Mouse (Mus musculus): ENCODE results near the gene Tmem206. TPM values are rescaled to one million over a fixed set of nuclear protein-coding genes. Genes with fewer than 3 reads are reported as not detected.

Tmem206 gene
- polyA plus RNA-seq, 1 experiment from 2014 or later, result 34.2 TPM

DNA sequence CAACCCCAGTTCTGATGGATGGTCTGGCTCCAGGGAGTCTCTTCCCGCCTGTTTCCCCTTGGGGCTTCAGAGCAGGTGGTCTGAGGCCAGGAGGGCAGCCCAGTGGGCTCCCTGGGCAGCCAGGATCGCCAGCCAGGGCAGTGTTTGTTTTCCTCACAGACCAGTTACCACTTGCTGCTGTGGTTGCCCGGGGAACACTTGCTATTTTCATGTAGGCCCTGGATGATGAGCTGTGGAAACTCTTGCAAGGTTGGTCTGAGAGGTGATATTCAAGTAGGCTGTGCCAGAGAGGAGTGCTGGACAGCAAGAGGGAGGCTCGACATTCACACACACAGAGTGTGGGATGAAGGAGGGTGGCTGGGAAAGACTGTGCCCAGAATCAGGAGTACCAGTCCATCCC is 23.8 kb upstream of the Tmem206 start:
- no peaks in the 10 kb centered on the region for H3K4me1 ChIP-seq (replicated peaks; ENCODE audit: control insufficient read depth, insufficient read depth, low read length)
- no peak overlapping the region for H3K9ac ChIP-seq (ENCODE audit: low read length)
- no peaks in the 10 kb centered on the region for H3K27me3 ChIP-seq (ENCODE audit: control insufficient read depth, insufficient read depth, low read length)
- no peak overlapping the region for H3K4me3 ChIP-seq (ENCODE audit: low read depth, low read length)
- H3K4me2 ChIP-seq (ENCODE audit: low read depth, low read length, severe bottlenecking), result no peak overlapping the region
- WGBS, result 35% methylated on average over 4 of the region's 4 CpGs
- H3K9me3 ChIP-seq (ENCODE audit: control insufficient read depth, low read length), result no peaks in the 10 kb centered on the region
- DNase-seq (ENCODE audit: low spot score) (no peak), ATAC-seq (replicated peaks; ENCODE audit: low FRiP score) (no peak)
- H3K36me3 ChIP-seq (ENCODE audit: control insufficient read depth, insufficient read depth, low read length), result no peaks in the 10 kb centered on the region
- no peak overlapping the region for H3K27ac ChIP-seq (ENCODE audit: low read depth, low read length)

- WGBS, result 74% methylated on average over 3 of the region's 3 CpGs
Observed at GRCm38 (mm10) chr1:191303736-191304135, 22.0 kb upstream of the Tmem206 start.

GRCm38 (mm10) chr1:191304216-191304615 is 21.5 kb upstream of the Tmem206 start:
- 72% methylated on average over 6 of the region's 6 CpGs for WGBS

More at GRCm38 (mm10) chr1:191303736-191304135, 22.0 kb upstream of the Tmem206 start:
- DNase-seq (ENCODE audit: low spot score), result no peak
- Histone ChIP-seq H3K27me3 (ENCODE audit: control insufficient read depth, insufficient read depth, low read length) (no peaks in the 10 kb centered on the region), H3K4me3 (ENCODE audit: low read depth, low read length) (no peak overlapping the region), H3K27ac (ENCODE audit: low read depth, low read length) (no peak overlapping the region), H3K36me3 (ENCODE audit: control insufficient read depth, insufficient read depth, low read length) (no peaks in the 10 kb centered on the region), H3K9ac (ENCODE audit: low read length) (no peak overlapping the region), H3K4me1 (replicated peaks; ENCODE audit: control insufficient read depth, insufficient read depth, low read length) (no peaks in the 10 kb centered on the region), H3K4me2 (ENCODE audit: low read depth, low read length, severe bottlenecking) (no peak overlapping the region), H3K9me3 (ENCODE audit: control insufficient read depth, low read length) (no peaks in the 10 kb centered on the region)
- ATAC-seq (replicated peaks; ENCODE audit: low FRiP score), result no peak

GRCm38 (mm10) chr1:191305610-191306009 is 20.1 kb upstream of the Tmem206 start:
- Histone ChIP-seq H3K27ac (ENCODE audit: low read depth, low read length) (no peak overlapping the region), H3K9ac (ENCODE audit: low read length) (no peak overlapping the region), H3K4me3 (ENCODE audit: low read depth, low read length) (no peak overlapping the region), H3K36me3 (ENCODE audit: control insufficient read depth, insufficient read depth, low read length) (no peaks in the 10 kb centered on the region), H3K4me2 (ENCODE audit: low read depth, low read length, severe bottlenecking) (no peak overlapping the region), H3K9me3 (ENCODE audit: control insufficient read depth, low read length) (no peaks in the 10 kb centered on the region), H3K4me1 (replicated peaks; ENCODE audit: control insufficient read depth, insufficient read depth, low read length) (no peaks in the 10 kb centered on the region), H3K27me3 (ENCODE audit: control insufficient read depth, insufficient read depth, low read length) (no peaks in the 10 kb centered on the region)
- 70% methylated on average over 7 of the region's 7 CpGs for WGBS
- ATAC-seq (replicated peaks; ENCODE audit: low FRiP score), result no peak
- DNase-seq (ENCODE audit: low spot score), result no peak

More at GRCm38 (mm10) chr1:191304216-191304615, 21.5 kb upstream of the Tmem206 start:
- Histone ChIP-seq H3K9ac (ENCODE audit: low read length) (no peak overlapping the region), H3K4me3 (ENCODE audit: low read depth, low read length) (no peak overlapping the region), H3K27me3 (ENCODE audit: control insufficient read depth, insufficient read depth, low read length) (no peaks in the 10 kb centered on the region), H3K4me2 (ENCODE audit: low read depth, low read length, severe bottlenecking) (no peak overlapping the region), H3K9me3 (ENCODE audit: control insufficient read depth, low read length) (no peaks in the 10 kb centered on the region), H3K4me1 (replicated peaks; ENCODE audit: control insufficient read depth, insufficient read depth, low read length) (no peaks in the 10 kb centered on the region), H3K36me3 (ENCODE audit: control insufficient read depth, insufficient read depth, low read length) (no peaks in the 10 kb centered on the region), H3K27ac (ENCODE audit: low read depth, low read length) (no peak overlapping the region)
- ATAC-seq (replicated peaks; ENCODE audit: low FRiP score) (no peak), DNase-seq (ENCODE audit: low spot score) (no peak)

DNA sequence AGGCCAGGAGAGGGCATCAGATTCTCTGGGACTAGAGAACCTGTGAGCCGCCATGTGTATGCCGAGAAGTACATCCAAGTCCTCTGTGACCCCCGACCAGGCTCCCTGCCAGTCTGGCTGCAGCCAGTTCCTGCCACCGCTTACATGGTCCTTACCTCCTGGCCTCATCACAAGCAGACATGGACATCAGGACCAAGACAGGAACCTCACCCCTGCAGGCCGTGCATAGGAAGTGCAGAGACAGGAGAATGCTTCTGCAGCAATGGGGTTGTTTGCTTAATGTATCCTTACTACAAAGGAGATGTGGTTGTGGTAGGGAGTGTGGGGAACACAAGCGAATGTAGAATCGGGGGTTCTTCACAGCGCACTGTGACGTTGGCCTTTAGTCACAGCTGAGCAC is 19.4 kb upstream of the Tmem206 start:
- Histone ChIP-seq H3K4me2 (ENCODE audit: low read depth, low read length, severe bottlenecking) (no peak overlapping the region), H3K27ac (ENCODE audit: low read depth, low read length) (no peak overlapping the region), H3K9ac (ENCODE audit: low read length) (no peak overlapping the region), H3K27me3 (ENCODE audit: control insufficient read depth, insufficient read depth, low read length) (no peaks in the 10 kb centered on the region), H3K36me3 (ENCODE audit: control insufficient read depth, insufficient read depth, low read length) (no peaks in the 10 kb centered on the region), H3K9me3 (ENCODE audit: control insufficient read depth, low read length) (no peaks in the 10 kb centered on the region), H3K4me1 (replicated peaks; ENCODE audit: control insufficient read depth, insufficient read depth, low read length) (no peaks in the 10 kb centered on the region), H3K4me3 (ENCODE audit: low read depth, low read length) (no peak overlapping the region)
- DNase-seq (ENCODE audit: low spot score), result no peak
- 91% methylated on average over 9 of the region's 9 CpGs for WGBS
- no peak for ATAC-seq (replicated peaks; ENCODE audit: low FRiP score)

- WGBS, result 79% methylated on average over 9 of the region's 9 CpGs
- no peak overlapping the region for H3K9ac ChIP-seq (ENCODE audit: low read length)
- DNase-seq (ENCODE audit: low spot score), result no peak
- H3K4me1 ChIP-seq (replicated peaks; ENCODE audit: control insufficient read depth, insufficient read depth, low read length), result no peaks in the 10 kb centered on the region
- H3K36me3 ChIP-seq (ENCODE audit: control insufficient read depth, insufficient read depth, low read length), result no peaks in the 10 kb centered on the region
- ATAC-seq (replicated peaks; ENCODE audit: low FRiP score), result no peak
- H3K27ac ChIP-seq (ENCODE audit: low read depth, low read length), result no peak overlapping the region
- H3K27me3 ChIP-seq (ENCODE audit: control insufficient read depth, insufficient read depth, low read length), result no peaks in the 10 kb centered on the region
- H3K4me2 ChIP-seq (ENCODE audit: low read depth, low read length, severe bottlenecking), result no peak overlapping the region
- no peak overlapping the region for H3K4me3 ChIP-seq (ENCODE audit: low read depth, low read length)
- H3K9me3 ChIP-seq (ENCODE audit: control insufficient read depth, low read length), result no peaks in the 10 kb centered on the region
Observed at GRCm38 (mm10) chr1:191307766-191308455, 17.8 kb upstream of the Tmem206 start.

GRCm38 (mm10) chr1:191311296-191311898 is 14.3 kb upstream of the Tmem206 start:
- H3K4me2 ChIP-seq (ENCODE audit: low read depth, low read length, severe bottlenecking), result no peak overlapping the region
- no peaks in the 10 kb centered on the region for H3K9me3 ChIP-seq (ENCODE audit: control insufficient read depth, low read length)
- ATAC-seq (replicated peaks; ENCODE audit: low FRiP score), result no peak
- no peaks in the 10 kb centered on the region for H3K36me3 ChIP-seq (ENCODE audit: control insufficient read depth, insufficient read depth, low read length)
- 72% methylated on average over 4 of the region's 4 CpGs for whole genome bisulfite sequencing
- no peaks in the 10 kb centered on the region for H3K27me3 ChIP-seq (ENCODE audit: control insufficient read depth, insufficient read depth, low read length)
- no peak overlapping the region for H3K4me3 ChIP-seq (ENCODE audit: low read depth, low read length)
- no peak for DNase-seq (ENCODE audit: low spot score)
- H3K27ac ChIP-seq (ENCODE audit: low read depth, low read length), result no peak overlapping the region
- H3K9ac ChIP-seq (ENCODE audit: low read length), result no peak overlapping the region
- H3K4me1 ChIP-seq (replicated peaks; ENCODE audit: control insufficient read depth, insufficient read depth, low read length), result no peaks in the 10 kb centered on the region

- Histone ChIP-seq H3K4me1 (replicated peaks; ENCODE audit: control insufficient read depth, insufficient read depth, low read length) (peaks cover 2% of the 10 kb centered on the region; the same call in 1 of the 2 replicates), H3K36me3 (ENCODE audit: control insufficient read depth, insufficient read depth, low read length) (no peaks in the 10 kb centered on the region), H3K27me3 (ENCODE audit: control insufficient read depth, insufficient read depth, low read length) (no peaks in the 10 kb centered on the region), H3K4me2 (ENCODE audit: low read depth, low read length, severe bottlenecking) (peak overlapping the region; percentile 58), H3K4me3 (ENCODE audit: low read depth, low read length) (peak overlapping the region; percentile 47), H3K9me3 (ENCODE audit: control insufficient read depth, low read length) (no peaks in the 10 kb centered on the region), H3K9ac (ENCODE audit: low read length) (peak overlapping the region; percentile 57), H3K27ac (ENCODE audit: low read depth, low read length) (no peak overlapping the region)
- ATAC-seq (replicated peaks; ENCODE audit: low FRiP score) (peak; percentile 90), DNase-seq (ENCODE audit: low spot score) (peak; percentile 90)
- under 1% methylated on average over 14 of the region's 14 CpGs for WGBS
Observed at GRCm38 (mm10) chr1:191312513-191312941, 13.2 kb upstream of the Tmem206 start.
